In the genomic region with DNA sequence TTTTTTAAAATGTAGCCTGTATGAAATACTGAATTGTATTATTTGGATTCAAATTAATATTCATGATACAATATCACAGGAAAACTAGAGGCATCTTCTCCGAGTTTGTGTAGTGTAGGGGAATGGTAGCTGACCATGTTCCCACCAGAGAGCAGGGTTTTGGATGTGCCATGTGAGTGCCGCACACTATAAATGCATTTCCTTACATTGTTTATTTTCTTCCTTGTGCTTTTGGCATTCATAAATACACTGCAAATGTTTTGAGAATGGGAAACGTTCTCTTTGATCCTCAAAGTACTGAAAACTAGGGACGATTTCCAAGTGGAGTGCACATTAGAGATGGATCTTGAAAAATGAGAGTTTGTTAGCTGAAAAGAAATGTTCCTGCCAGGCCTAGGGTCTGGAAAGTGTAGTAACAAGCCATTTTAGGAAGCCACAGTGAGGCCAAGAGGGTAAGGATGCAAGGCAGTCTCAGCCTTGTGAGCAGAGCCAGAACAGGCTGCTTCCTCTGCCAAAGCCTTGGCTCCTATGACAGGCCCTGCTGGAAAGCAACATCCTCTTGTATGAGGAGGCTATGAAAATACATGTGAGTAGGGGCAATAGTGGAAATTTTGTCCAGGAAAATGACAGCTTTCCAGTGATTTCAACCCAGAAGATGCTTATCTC, we compare ENCODE assay signal across 9 mouse cellular contexts.
DNase-seq lines count a peak whose midpoint lies in the region; ATAC-seq and TF ChIP-seq lines count a peak whose summit lies in the region.
"Had no signal": no experiment of that assay in that cellular context is flagged by ENCODE, and none has a peak within 500 bp of the region (broad histone marks: within the 10 kb centered on the region; RNA-seq: fewer than 3 reads in every experiment).

No protein-coding gene starts in this region.

- no peak overlapping the region for H3K4me2 ChIP-seq in forebrain, embryonic 16.5 days (ENCODE audit: low read length)
- H3K4me2 ChIP-seq in forebrain, embryonic 13.5 days, result no peak overlapping the region
- H3K4me2 ChIP-seq: heart, embryonic 15.5 days had no signal

- no peaks in the 10 kb centered on the region for H3K9me3 ChIP-seq in forebrain, embryonic 16.5 days (ENCODE audit: control insufficient read depth, low read length)
- H3K9me3 ChIP-seq in forebrain, embryonic 13.5 days (replicated peaks), result no peaks in the 10 kb centered on the region
- H3K9me3 ChIP-seq: heart, embryonic 15.5 days had no signal

- DNase-seq in kidney, postnatal 14 days, result peak; percentile 31
- DNase-seq in kidney, adult 11 months, result no peak
- peak; percentile 4 for DNase-seq in adipocyte (ENCODE audit: low spot score)
- DNase-seq in gastrocnemius, postnatal 14 days, result peak; percentile 18
- DNase-seq in embryo, embryonic 11 days, result no peak
- DNase-seq in layer of hippocampus, adult 2 months (ENCODE audit: low spot score in 2 of 2), result no peak

- no peak overlapping the region for H3K27ac ChIP-seq in forebrain, embryonic 16.5 days (ENCODE audit: low read length)
- H3K27ac ChIP-seq in forebrain, embryonic 13.5 days, result no peak overlapping the region
- H3K27ac ChIP-seq in layer of hippocampus, adult 2 months, result no peak overlapping the region
- H3K27ac ChIP-seq: heart, embryonic 15.5 days had no signal

- intact Hi-C loops in gastrocnemius, postnatal 14 days (cut with DNase I; ENCODE audit: low total_unique reads), result no loop called here

- H3K4me1 ChIP-seq in forebrain, embryonic 16.5 days (replicated peaks; ENCODE audit: control insufficient read depth, insufficient read depth, low read length), result no peaks in the 10 kb centered on the region
- no peaks in the 10 kb centered on the region for H3K4me1 ChIP-seq in forebrain, embryonic 13.5 days
- H3K4me1 ChIP-seq: heart, embryonic 15.5 days had no signal

- peak; percentile 62 for ATAC-seq in forebrain, embryonic 16.5 days
- ATAC-seq in forebrain, embryonic 13.5 days, result no peak

- H3K9ac ChIP-seq in forebrain, embryonic 16.5 days (replicated peaks; ENCODE audit: low read depth, low read length), result no peak overlapping the region
- no peak overlapping the region for H3K9ac ChIP-seq in forebrain, embryonic 13.5 days
- H3K9ac ChIP-seq: heart, embryonic 15.5 days had no signal

- no peaks in the 10 kb centered on the region for H3K27me3 ChIP-seq in forebrain, embryonic 16.5 days (replicated peaks; ENCODE audit: control insufficient read depth, insufficient read depth, low read length)
- H3K27me3 ChIP-seq in forebrain, embryonic 13.5 days, result no peaks in the 10 kb centered on the region
- H3K27me3 ChIP-seq: heart, embryonic 15.5 days had no signal

- H3K36me3 ChIP-seq in forebrain, embryonic 16.5 days (ENCODE audit: control insufficient read depth, insufficient read depth), result no peaks in the 10 kb centered on the region
- no peaks in the 10 kb centered on the region for H3K36me3 ChIP-seq in forebrain, embryonic 13.5 days (ENCODE audit: poor library complexity, severe bottlenecking)
- H3K36me3 ChIP-seq: heart, embryonic 15.5 days had no signal

- no peak for TF ChIP-seq CTCF in layer of hippocampus, adult 2 months (conservative IDR thresholded peaks at IDR 0.05)

- no peak overlapping the region for H3K4me3 ChIP-seq in forebrain, embryonic 16.5 days (replicated peaks; ENCODE audit: low read length)
- no peak overlapping the region for H3K4me3 ChIP-seq in forebrain, embryonic 13.5 days
- no peak overlapping the region for H3K4me3 ChIP-seq in layer of hippocampus, adult 2 months
- H3K4me3 ChIP-seq: heart, embryonic 15.5 days had no signal

- 68% methylated on average over 4 of the region's 4 CpGs for WGBS in forebrain, embryonic 16.5 days
- WGBS in forebrain, embryonic 13.5 days, result 87% methylated on average over 4 of the region's 4 CpGs

Comparison
In these comparisons a context has a peak if more than half of its experiments do, and no peak if none do; other contexts are left out.
1. DNase-seq: peak in kidney, postnatal 14 days (single experiment), adipocyte (single experiment) and gastrocnemius, postnatal 14 days (single experiment); none in kidney, adult 11 months (single experiment), embryo, embryonic 11 days (single experiment) and layer of hippocampus, adult 2 months (0 of 2).